Mouse (Mus musculus) lung, postnatal 14 days (tissue): ENCODE results near the gene Adam1a.

Experiments
- DNase-seq: peaks from one replicate; pipeline ENCODE4 v3.0.0; 2021

The Adam1a gene

GRCm38 (mm10) chr5:121484801-121485200 lies 60.5 kb downstream of the Adam1a start:
- no peak for DNase-seq

GRCm38 (mm10) chr5:121477680-121478079 lies 67.6 kb downstream of the Adam1a start:
- peak; percentile 56 for DNase-seq

- no peak for DNase-seq
Measured at GRCm38 (mm10) chr5:121476040-121476439, 69.2 kb downstream of the Adam1a start.

- DNase-seq = no peak
Measured at GRCm38 (mm10) chr5:121474610-121475009, 70.7 kb downstream of the Adam1a start.

GRCm38 (mm10) chr5:121472411-121472810 lies 72.9 kb downstream of the Adam1a start:
- DNase-seq = no peak

GRCm38 (mm10) chr5:121469566-121469965 lies 75.7 kb downstream of the Adam1a start:
- no peak for DNase-seq
